In the genomic region with DNA sequence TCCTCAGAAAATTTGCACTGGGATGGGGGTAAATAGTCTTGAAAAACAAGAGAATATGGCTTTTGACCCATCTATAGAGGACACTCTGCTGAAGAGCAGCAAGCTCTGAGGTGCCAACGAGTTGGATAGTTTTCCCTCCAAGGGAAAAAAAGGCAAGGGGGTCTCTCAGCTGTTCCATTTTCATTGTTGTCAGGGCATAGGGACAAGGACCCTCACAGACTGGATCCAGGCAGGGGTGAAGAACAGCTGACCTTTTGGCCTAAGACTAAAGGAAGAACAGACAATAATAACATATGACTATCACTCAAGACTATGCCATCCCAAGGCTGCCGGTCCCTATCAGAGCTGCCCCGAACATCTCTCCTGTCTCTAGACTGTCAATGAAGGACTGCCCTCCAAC, we compare ENCODE assay signal across 10 mouse cellular contexts. TPM values are rescaled to one million over a fixed set of nuclear protein-coding genes. Genes with fewer than 3 reads are reported as not detected.
DNase-seq lines count a peak whose midpoint lies in the region; ATAC-seq lines count a peak whose summit lies in the region.
"Had no signal": no experiment of that assay in that cellular context is flagged by ENCODE, and none has a peak within 500 bp of the region (broad histone marks: within the 10 kb centered on the region; RNA-seq: fewer than 3 reads in every experiment).

No protein-coding gene starts in this region.

- peaks cover 69% of the 10 kb centered on the region for H3K4me1 ChIP-seq in heart, embryonic 13.5 days
- no peaks in the 10 kb centered on the region for H3K4me1 ChIP-seq in embryonic facial prominence, embryonic 11.5 days (ENCODE audit: control insufficient read depth, insufficient read depth, low read length)
- peaks cover 81% of the 10 kb centered on the region for H3K4me1 ChIP-seq in hindbrain, embryonic 10.5 days (replicated peaks)
- peaks cover 52% of the 10 kb centered on the region for H3K4me1 ChIP-seq in midbrain, embryonic 11.5 days (ENCODE audit: control insufficient read depth, insufficient read depth, low read length)

- H3K9ac ChIP-seq in heart, embryonic 13.5 days, result peak overlapping the region; percentile 96; the same call in 1 of the 2 replicates
- no peak overlapping the region for H3K9ac ChIP-seq in embryonic facial prominence, embryonic 11.5 days (replicated peaks; ENCODE audit: low read length)
- 0 out of 2 replicates have a peak overlapping the region, but pooled peaks have one; percentile 33 for H3K9ac ChIP-seq in midbrain, embryonic 11.5 days (ENCODE audit: low read length)

- H3K36me3 ChIP-seq in heart, embryonic 13.5 days, result no peaks in the 10 kb centered on the region
- H3K36me3 ChIP-seq in embryonic facial prominence, embryonic 11.5 days (replicated peaks; ENCODE audit: control insufficient read depth, insufficient read depth, low read depth, low read length), result no peaks in the 10 kb centered on the region
- no peaks in the 10 kb centered on the region for H3K36me3 ChIP-seq in hindbrain, embryonic 10.5 days
- H3K36me3 ChIP-seq in midbrain, embryonic 11.5 days (ENCODE audit: control insufficient read depth, insufficient read depth, low read length), result no peaks in the 10 kb centered on the region

- no peaks in the 10 kb centered on the region for H3K27me3 ChIP-seq in heart, embryonic 13.5 days (replicated peaks)
- no peaks in the 10 kb centered on the region for H3K27me3 ChIP-seq in embryonic facial prominence, embryonic 11.5 days (ENCODE audit: control insufficient read depth, insufficient read depth, low read length)
- no peaks in the 10 kb centered on the region for H3K27me3 ChIP-seq in hindbrain, embryonic 10.5 days (ENCODE audit: insufficient read depth, poor library complexity, severe bottlenecking)
- H3K27me3 ChIP-seq in midbrain, embryonic 11.5 days (ENCODE audit: control insufficient read depth, insufficient read depth, low read length), result peaks cover 2% of the 10 kb centered on the region; the same call in 1 of the 2 replicates

- H3K4me2 ChIP-seq in heart, embryonic 13.5 days, result peak overlapping the region; percentile 94
- H3K4me2 ChIP-seq in embryonic facial prominence, embryonic 11.5 days (ENCODE audit: low read depth, low read length), result peak overlapping the region; percentile 96; the same call in 1 of the 2 replicates
- peak overlapping the region; percentile 91 for H3K4me2 ChIP-seq in midbrain, embryonic 11.5 days

- 52% methylated on average over 3 of the region's 3 CpGs for WGBS in heart, embryonic 13.5 days
- WGBS in embryonic facial prominence, embryonic 11.5 days, result 48% methylated on average over 3 of the region's 3 CpGs
- WGBS in hindbrain, embryonic 10.5 days, result 25% methylated on average over 3 of the region's 3 CpGs
- WGBS in midbrain, embryonic 11.5 days, result 54% methylated on average over 3 of the region's 3 CpGs

- no peaks in the 10 kb centered on the region for H3K9me3 ChIP-seq in heart, embryonic 13.5 days
- H3K9me3 ChIP-seq in embryonic facial prominence, embryonic 11.5 days (replicated peaks; ENCODE audit: control insufficient read depth, low read length), result no peaks in the 10 kb centered on the region
- H3K9me3 ChIP-seq in hindbrain, embryonic 10.5 days, result no peaks in the 10 kb centered on the region
- H3K9me3 ChIP-seq in midbrain, embryonic 11.5 days (ENCODE audit: control insufficient read depth, low read length), result no peaks in the 10 kb centered on the region

- H3K4me3 ChIP-seq in heart, embryonic 13.5 days, result peak overlapping the region; percentile 94
- H3K4me3 ChIP-seq in embryonic facial prominence, embryonic 11.5 days (ENCODE audit: low read depth, low read length), result peak overlapping the region; percentile 80
- peak overlapping the region; percentile 94 for H3K4me3 ChIP-seq in hindbrain, embryonic 10.5 days
- peak overlapping the region; percentile 79 for H3K4me3 ChIP-seq in midbrain, embryonic 11.5 days (ENCODE audit: low read depth, low read length)

- DNase-seq in heart, postnatal 4 days, result no peak
- DNase-seq in embryonic facial prominence, embryonic 11.5 days (ENCODE audit: low spot score), result no peak
- no peak for DNase-seq in hindbrain, embryonic 10.5 days (ENCODE audit: low spot score)
- DNase-seq in midbrain, embryonic 11.5 days (ENCODE audit: low spot score, missing footprints), result peak; percentile 78
- no peak for DNase-seq in right cerebral cortex, adult 18-20 months
- DNase-seq in kidney, adult 11 months, result no peak
- DNase-seq: cerebellum, postnatal 25 days; retina, postnatal 1 day had no signal

- no peak for ATAC-seq in heart, embryonic 13.5 days (ENCODE audit: extremely low read depth, insufficient number of reproducible peaks, low FRiP score, low TSS enrichment)
- ATAC-seq in embryonic facial prominence, embryonic 11.5 days (replicated peaks; ENCODE audit: insufficient number of reproducible peaks, low FRiP score, low TSS enrichment, low read depth), result no peak
- no peak for ATAC-seq in midbrain, embryonic 11.5 days (ENCODE audit: low FRiP score)
- ATAC-seq in granulocyte monocyte progenitor cell, adult 5-6 weeks (replicated peaks; ENCODE audit: poor library complexity, severe bottlenecking), result no peak

- no peak overlapping the region for H3K27ac ChIP-seq in heart, embryonic 13.5 days (replicated peaks)
- H3K27ac ChIP-seq in embryonic facial prominence, embryonic 11.5 days (replicated peaks; ENCODE audit: low read depth, low read length), result no peak overlapping the region
- H3K27ac ChIP-seq in hindbrain, embryonic 10.5 days, result peak overlapping the region; percentile 93
- H3K27ac ChIP-seq in midbrain, embryonic 11.5 days (ENCODE audit: low read depth, low read length), result no peak overlapping the region; the same call in 1 of the 2 replicates

RNA-seq across cellular contexts. Expression of a gene that starts 4.2 kb away (rescaled TPM):
- 6.0 and 6.3 TPM in 2 replicates for polyA plus RNA-seq in heart, embryonic 13.5 days (2015; fragmentation: Nextera tagmentation; extraction: Ambion mirVana)
- 10 to 100 TPM; 23.7 to 24.7 TPM for total RNA-seq in heart, postnatal 4 days (2021)
- 8.4 and 9.7 TPM in 2 replicates for polyA plus RNA-seq in embryonic facial prominence, embryonic 11.5 days (2014; fragmentation: Nextera tagmentation; extraction: Ambion mirVana)
- 17.5 and 23.9 TPM in 2 replicates for polyA plus RNA-seq in hindbrain, embryonic 10.5 days (2016; fragmentation: Nextera tagmentation; extraction: Ambion mirVana)
- 10.6 and 10.7 TPM in 2 replicates for polyA plus RNA-seq in midbrain, embryonic 11.5 days (2014; fragmentation: Nextera tagmentation; extraction: Ambion mirVana)
- total RNA-seq in granulocyte monocyte progenitor cell, adult 5-6 weeks (2014; fragmentation: Nextera tagmentation), result 0.49 TPM in 1 of 2 replicates, not detected in the other
- 0.13 and 0.31 TPM in 2 replicates for total RNA-seq in granulocyte monocyte progenitor cell, adult 5-6 weeks (2017)
